Mouse (Mus musculus): Measurements from ENCODE around the gene Mgl2. TPM values are rescaled to one million over a fixed set of nuclear protein-coding genes. Genes with fewer than 3 reads are reported as not detected.
"Not testable (repeated sequence)": the region's sequence is repeated elsewhere in the genome, so short reads cannot be mapped to it uniquely, and the experiment has no call there.

Mgl2 gene
- polyA plus RNA-seq, 1 experiment from 2014 or later, result 0.90 TPM

GRCm38 (mm10) chr11:70099809-70100208 is 30.3 kb upstream of the Mgl2 start:
- no peaks in the 10 kb centered on the region for H3K9me3 ChIP-seq (ENCODE audit: low read length)
- no peak overlapping the region for H3K4me3 ChIP-seq (ENCODE audit: low read depth, low read length)
- DNase-seq (ENCODE audit: low spot score), result no peak
- ATAC-seq, result no peak
- no peaks in the 10 kb centered on the region for H3K36me3 ChIP-seq (ENCODE audit: insufficient read depth, low read length)
- TF ChIP-seq EP300 (IDR thresholded peaks at IDR 0.05) (no peak), CTCF (IDR thresholded peaks at IDR 0.05) (no peak)
- H3K27ac ChIP-seq (ENCODE audit: low read length), result no peak overlapping the region
- H3K4me2 ChIP-seq (replicated peaks; ENCODE audit: low read depth, low read length), result no peak overlapping the region
- WGBS, result 90% methylated on average over 2 of the region's 2 CpGs
- no peak overlapping the region for H3K9ac ChIP-seq (replicated peaks; ENCODE audit: low read depth)
- no peaks in the 10 kb centered on the region for H3K4me1 ChIP-seq (ENCODE audit: insufficient read depth, low read depth, low read length)
- H3K27me3 ChIP-seq (replicated peaks; ENCODE audit: insufficient read depth, low read length), result no peaks in the 10 kb centered on the region

DNA sequence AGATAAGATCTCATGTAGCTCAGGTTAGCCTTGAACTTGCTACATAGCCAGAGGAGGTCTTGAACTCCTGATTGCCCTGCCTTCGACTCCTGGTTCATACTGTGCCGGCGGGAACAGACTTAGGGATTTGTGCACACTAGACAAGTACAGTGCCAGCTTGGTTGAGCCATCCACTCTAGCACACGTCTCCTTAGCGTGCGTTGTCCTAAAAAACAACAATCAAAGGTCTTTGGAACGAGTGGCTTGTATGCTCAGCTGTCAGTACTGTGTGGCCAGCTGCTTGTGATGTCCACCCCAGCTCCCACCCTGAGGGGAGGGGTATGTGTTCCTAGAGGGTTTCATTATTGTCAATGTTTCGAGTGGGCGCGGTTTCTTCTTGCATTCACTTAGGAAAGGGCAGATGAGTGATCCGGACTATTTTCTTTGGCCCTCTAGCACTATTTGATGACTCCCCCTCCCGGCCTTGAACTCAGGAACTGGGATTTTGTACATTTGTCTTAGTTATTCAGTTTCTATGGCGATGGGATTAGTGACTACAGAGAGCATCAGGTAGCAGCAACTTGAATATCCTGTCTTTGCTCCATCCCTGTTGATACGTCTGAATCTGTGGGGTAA is 26.3 kb upstream of the Mgl2 start:
- no peaks in the 10 kb centered on the region for H3K36me3 ChIP-seq (ENCODE audit: insufficient read depth, low read length)
- no peaks in the 10 kb centered on the region for H3K9me3 ChIP-seq (ENCODE audit: low read length)
- ATAC-seq (no peak), DNase-seq (ENCODE audit: low spot score) (no peak)
- H3K4me3 ChIP-seq (ENCODE audit: low read depth, low read length), result no peak overlapping the region
- no peak overlapping the region for H3K27ac ChIP-seq (ENCODE audit: low read length)
- H3K4me2 ChIP-seq (replicated peaks; ENCODE audit: low read depth, low read length), result no peak overlapping the region
- H3K27me3 ChIP-seq (replicated peaks; ENCODE audit: insufficient read depth, low read length), result no peaks in the 10 kb centered on the region
- no peak overlapping the region for H3K9ac ChIP-seq (replicated peaks; ENCODE audit: low read depth)
- 70% methylated on average over 14 of the region's 14 CpGs for WGBS
- TF ChIP-seq CTCF (IDR thresholded peaks at IDR 0.05) (no peak), EP300 (IDR thresholded peaks at IDR 0.05) (no peak)
- no peaks in the 10 kb centered on the region for H3K4me1 ChIP-seq (ENCODE audit: insufficient read depth, low read depth, low read length)

- no peak overlapping the region for H3K27ac ChIP-seq (ENCODE audit: low read length)
- H3K4me3 ChIP-seq (ENCODE audit: low read depth, low read length), result no peak overlapping the region
- H3K36me3 ChIP-seq (ENCODE audit: insufficient read depth, low read length), result no peaks in the 10 kb centered on the region
- H3K27me3 ChIP-seq (replicated peaks; ENCODE audit: insufficient read depth, low read length), result no peaks in the 10 kb centered on the region
- no peaks in the 10 kb centered on the region for H3K4me1 ChIP-seq (ENCODE audit: insufficient read depth, low read depth, low read length)
- no peak overlapping the region for H3K9ac ChIP-seq (replicated peaks; ENCODE audit: low read depth)
- H3K9me3 ChIP-seq (ENCODE audit: low read length), result no peaks in the 10 kb centered on the region
- 52% methylated on average over 8 of the region's 8 CpGs for WGBS
- H3K4me2 ChIP-seq (replicated peaks; ENCODE audit: low read depth, low read length), result no peak overlapping the region
- no peak for DNase-seq (ENCODE audit: low spot score)
- ATAC-seq, result no peak
- no peak for TF ChIP-seq CTCF (IDR thresholded peaks at IDR 0.05)
- TF ChIP-seq EP300 (IDR thresholded peaks at IDR 0.05), result no peak
These were observed 23.0 kb upstream of the Mgl2 start for GRCm38 (mm10) chr11:70107085-70107484.

DNA sequence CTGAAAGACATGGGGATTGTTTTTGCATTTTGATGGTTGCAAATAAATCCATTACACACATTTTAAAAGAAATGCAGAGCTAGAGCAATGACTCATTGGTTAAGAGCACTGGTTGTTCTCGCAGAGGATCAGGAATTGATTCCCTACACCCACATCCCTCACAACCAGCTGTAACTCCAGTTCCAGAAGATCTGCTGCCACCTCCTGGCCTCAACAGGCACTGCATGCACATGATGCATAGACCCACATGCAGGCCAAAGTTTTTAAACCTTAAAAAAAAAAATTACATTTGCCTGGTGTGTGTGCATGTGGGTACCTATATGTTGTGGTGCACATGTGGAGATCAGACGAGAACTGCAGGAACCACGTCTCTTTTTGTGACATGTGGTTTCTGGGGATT is 20.0 kb upstream of the Mgl2 start:
- Histone ChIP-seq H3K4me1 (ENCODE audit: insufficient read depth, low read depth, low read length) (no peaks in the 10 kb centered on the region), H3K4me3 (ENCODE audit: low read depth, low read length) (no peak overlapping the region), H3K36me3 (ENCODE audit: insufficient read depth, low read length) (no peaks in the 10 kb centered on the region), H3K9me3 (ENCODE audit: low read length) (no peaks in the 10 kb centered on the region), H3K9ac (replicated peaks; ENCODE audit: low read depth) (no peak overlapping the region), H3K27me3 (replicated peaks; ENCODE audit: insufficient read depth, low read length) (no peaks in the 10 kb centered on the region), H3K4me2 (replicated peaks; ENCODE audit: low read depth, low read length) (no peak overlapping the region), H3K27ac (ENCODE audit: low read length) (no peak overlapping the region)
- WGBS, result 68% methylated on average over 3 of the region's 3 CpGs
- ATAC-seq (no peak), DNase-seq (ENCODE audit: low spot score) (peak; percentile 19)
- no peak for TF ChIP-seq EP300 (IDR thresholded peaks at IDR 0.05)
- TF ChIP-seq CTCF (IDR thresholded peaks at IDR 0.05), result peak; percentile 78

- DNase-seq (ENCODE audit: low spot score), result no peak
These were observed 15.6 kb upstream of the Mgl2 start for GRCm38 (mm10) chr11:70114562-70114961.

DNA sequence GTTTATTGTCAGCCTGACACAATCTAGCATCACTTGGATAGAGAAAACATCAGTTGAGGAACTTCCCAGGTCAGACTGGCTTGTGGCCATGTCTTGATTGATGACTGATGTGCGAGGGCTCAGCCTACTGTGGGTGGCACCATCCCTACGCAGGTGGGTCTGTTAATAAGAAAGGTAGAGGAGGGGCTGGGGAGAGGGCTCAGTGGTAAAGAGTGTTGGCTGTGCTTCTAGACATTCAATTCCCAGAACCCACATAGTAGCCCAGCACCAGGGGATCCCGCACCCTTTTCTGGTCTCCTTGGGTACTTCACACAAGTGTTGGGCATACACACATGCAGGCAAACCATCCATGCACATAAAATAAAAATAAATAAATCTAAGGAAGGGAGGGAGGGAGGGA is 14.2 kb upstream of the Mgl2 start:
- ATAC-seq (no peak), DNase-seq (ENCODE audit: low spot score) (no peak)
- H3K36me3 ChIP-seq (ENCODE audit: insufficient read depth, low read length), result no peaks in the 10 kb centered on the region
- no peaks in the 10 kb centered on the region for H3K27me3 ChIP-seq (replicated peaks; ENCODE audit: insufficient read depth, low read length)
- no peaks in the 10 kb centered on the region for H3K4me1 ChIP-seq (ENCODE audit: insufficient read depth, low read depth, low read length)
- H3K9me3 ChIP-seq (ENCODE audit: low read length), result no peaks in the 10 kb centered on the region
- no peak overlapping the region for H3K4me2 ChIP-seq (replicated peaks; ENCODE audit: low read depth, low read length)
- WGBS, result 85% methylated on average over 3 of the region's 3 CpGs
- TF ChIP-seq EP300 (IDR thresholded peaks at IDR 0.05), result no peak
- no peak for TF ChIP-seq CTCF (IDR thresholded peaks at IDR 0.05)
- H3K9ac ChIP-seq (replicated peaks; ENCODE audit: low read depth), result no peak overlapping the region
- H3K4me3 ChIP-seq (ENCODE audit: low read depth, low read length), result no peak overlapping the region
- no peak overlapping the region for H3K27ac ChIP-seq (ENCODE audit: low read length)

More at GRCm38 (mm10) chr11:70114562-70114961, 15.6 kb upstream of the Mgl2 start:
- H3K4me1 ChIP-seq (ENCODE audit: insufficient read depth, low read depth, low read length), result no peaks in the 10 kb centered on the region
- H3K27ac ChIP-seq (ENCODE audit: low read length), result no peak overlapping the region
- H3K9me3 ChIP-seq (ENCODE audit: low read length), result no peaks in the 10 kb centered on the region
- H3K4me3 ChIP-seq (ENCODE audit: low read depth, low read length), result no peak overlapping the region
- WGBS, result 36% methylated on average over 4 of the region's 4 CpGs
- no peak overlapping the region for H3K4me2 ChIP-seq (replicated peaks; ENCODE audit: low read depth, low read length)
- TF ChIP-seq CTCF (IDR thresholded peaks at IDR 0.05), result no peak
- no peak for TF ChIP-seq EP300 (IDR thresholded peaks at IDR 0.05)
- no peak overlapping the region for H3K9ac ChIP-seq (replicated peaks; ENCODE audit: low read depth)
- H3K36me3 ChIP-seq (ENCODE audit: insufficient read depth, low read length), result no peaks in the 10 kb centered on the region
- ATAC-seq, result no peak
- no peaks in the 10 kb centered on the region for H3K27me3 ChIP-seq (replicated peaks; ENCODE audit: insufficient read depth, low read length)

GRCm38 (mm10) chr11:70135001-70135400 is 4.9 kb downstream of the Mgl2 start:
- not testable (repeated sequence) for H3K4me3 ChIP-seq (ENCODE audit: low read depth, low read length); H3K9me3 ChIP-seq (ENCODE audit: low read length); H3K9ac ChIP-seq (replicated peaks; ENCODE audit: low read depth); H3K4me1 ChIP-seq (ENCODE audit: insufficient read depth, low read depth, low read length); H3K36me3 ChIP-seq (ENCODE audit: insufficient read depth, low read length); H3K4me2 ChIP-seq (replicated peaks; ENCODE audit: low read depth, low read length); H3K27ac ChIP-seq (ENCODE audit: low read length); ATAC-seq; DNase-seq (ENCODE audit: low spot score); H3K27me3 ChIP-seq (replicated peaks; ENCODE audit: insufficient read depth, low read length)
- WGBS, result 71% methylated on average over 3 of the region's 3 CpGs

GRCm38 (mm10) chr11:70135925-70136324 is 5.8 kb downstream of the Mgl2 start:
- H3K4me3 ChIP-seq (ENCODE audit: low read depth, low read length); H3K27ac ChIP-seq (ENCODE audit: low read length); H3K9ac ChIP-seq (replicated peaks; ENCODE audit: low read depth); H3K4me1 ChIP-seq (ENCODE audit: insufficient read depth, low read depth, low read length); H3K9me3 ChIP-seq (ENCODE audit: low read length); H3K4me2 ChIP-seq (replicated peaks; ENCODE audit: low read depth, low read length); ATAC-seq; H3K27me3 ChIP-seq (replicated peaks; ENCODE audit: insufficient read depth, low read length); DNase-seq (ENCODE audit: low spot score); H3K36me3 ChIP-seq (ENCODE audit: insufficient read depth, low read length): not testable (repeated sequence)
- WGBS, result 78% methylated on average over 8 of the region's 8 CpGs
